Mouse (Mus musculus): ENCODE data around the gene Ccdc144b. TPM values are rescaled to one million over a fixed set of nuclear protein-coding genes. Genes with fewer than 3 reads are reported as not detected.

The Ccdc144b gene
- total RNA-seq, 4 experiments from 2014 or later, result not detected

GRCm38 (mm10) chr3:36031740-36032510 is 21.4 kb downstream of the Ccdc144b start:
- no peak for DNase-seq (ENCODE audit: low spot score in 2 of 2)

DNA sequence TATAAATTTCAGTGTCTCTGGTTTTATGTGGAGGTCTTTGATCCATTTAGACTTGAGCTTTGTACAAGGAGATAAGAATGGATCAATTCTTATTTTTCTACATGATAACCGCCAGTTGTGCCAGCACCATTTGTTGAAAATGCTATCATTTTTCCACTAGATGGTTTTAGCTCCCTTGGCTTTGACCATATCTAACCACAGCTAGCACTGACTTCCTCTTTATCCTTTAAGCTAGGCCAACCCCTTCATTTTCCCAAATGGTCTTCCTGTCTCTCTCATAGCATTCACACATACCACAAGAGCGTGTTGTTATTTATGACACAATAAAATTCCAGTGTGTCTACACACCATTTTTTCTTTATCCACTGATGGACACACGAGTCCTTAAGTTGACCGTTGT is 23.4 kb downstream of the Ccdc144b start:
- DNase-seq (ENCODE audit: low spot score in 2 of 2), result no peak

- DNase-seq (ENCODE audit: low spot score in 2 of 2), result no peak
Observed at GRCm38 (mm10) chr3:36025732-36026131, 27.6 kb downstream of the Ccdc144b start.

DNA sequence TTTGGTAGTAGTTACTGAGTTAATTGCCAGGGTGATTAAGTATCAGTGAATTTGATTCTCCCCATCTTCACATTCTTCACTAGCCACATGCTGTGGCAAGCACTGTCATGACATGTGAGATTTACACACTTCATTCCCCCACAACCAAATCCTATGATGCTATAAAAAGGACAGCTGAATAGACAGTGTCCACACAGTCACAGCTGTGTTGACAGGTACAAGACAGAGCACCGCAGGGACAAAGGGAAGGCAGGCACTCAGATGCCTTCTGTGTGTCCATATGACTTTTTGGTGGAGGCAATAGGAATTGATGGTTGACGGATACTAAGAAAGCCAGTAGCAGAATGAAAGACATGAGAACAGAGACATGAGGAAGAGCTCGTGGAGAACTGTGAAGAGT is 42.1 kb downstream of the Ccdc144b start:
- DNase-seq (ENCODE audit: low spot score in 2 of 2), result no peak

DNA sequence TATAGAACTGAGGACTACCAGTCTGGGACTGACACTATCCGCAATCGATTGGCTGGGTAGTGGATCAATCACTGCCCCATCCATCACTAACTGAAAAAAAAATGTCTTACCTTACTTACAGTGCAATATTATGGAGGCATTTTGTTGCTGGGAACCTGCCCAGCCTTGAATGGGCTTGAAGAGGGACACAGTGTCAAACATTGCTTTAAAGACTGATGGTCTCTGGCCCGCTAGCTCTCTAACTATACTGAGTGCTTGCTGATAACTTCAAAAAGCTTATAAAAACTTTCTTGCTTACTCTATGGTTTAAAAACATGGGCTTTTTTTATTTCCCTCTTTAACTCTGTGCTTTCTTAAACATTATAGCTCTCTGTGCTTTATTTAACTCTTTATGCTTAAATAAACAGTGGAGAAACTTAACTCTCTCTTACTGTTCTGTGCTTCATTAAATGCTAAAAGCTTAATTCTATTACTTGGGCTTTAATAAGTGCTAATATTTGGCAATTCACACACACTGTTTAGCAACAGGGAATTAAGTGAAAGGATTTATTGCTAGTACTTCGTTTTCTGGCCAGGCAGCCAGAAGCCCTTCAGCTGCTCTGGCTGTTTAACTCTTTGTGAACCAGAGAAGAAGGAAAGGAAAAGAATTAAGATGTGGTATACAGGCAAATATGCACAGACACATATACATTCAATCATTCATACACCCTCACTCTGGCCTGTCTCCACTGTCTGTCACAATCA is 44.8 kb downstream of the Ccdc144b start:
- no peak for DNase-seq (ENCODE audit: low spot score in 2 of 2)

- DNase-seq (ENCODE audit: low spot score in 2 of 2), result no peak
Observed at GRCm38 (mm10) chr3:36004028-36004895, 49.1 kb downstream of the Ccdc144b start.

DNA sequence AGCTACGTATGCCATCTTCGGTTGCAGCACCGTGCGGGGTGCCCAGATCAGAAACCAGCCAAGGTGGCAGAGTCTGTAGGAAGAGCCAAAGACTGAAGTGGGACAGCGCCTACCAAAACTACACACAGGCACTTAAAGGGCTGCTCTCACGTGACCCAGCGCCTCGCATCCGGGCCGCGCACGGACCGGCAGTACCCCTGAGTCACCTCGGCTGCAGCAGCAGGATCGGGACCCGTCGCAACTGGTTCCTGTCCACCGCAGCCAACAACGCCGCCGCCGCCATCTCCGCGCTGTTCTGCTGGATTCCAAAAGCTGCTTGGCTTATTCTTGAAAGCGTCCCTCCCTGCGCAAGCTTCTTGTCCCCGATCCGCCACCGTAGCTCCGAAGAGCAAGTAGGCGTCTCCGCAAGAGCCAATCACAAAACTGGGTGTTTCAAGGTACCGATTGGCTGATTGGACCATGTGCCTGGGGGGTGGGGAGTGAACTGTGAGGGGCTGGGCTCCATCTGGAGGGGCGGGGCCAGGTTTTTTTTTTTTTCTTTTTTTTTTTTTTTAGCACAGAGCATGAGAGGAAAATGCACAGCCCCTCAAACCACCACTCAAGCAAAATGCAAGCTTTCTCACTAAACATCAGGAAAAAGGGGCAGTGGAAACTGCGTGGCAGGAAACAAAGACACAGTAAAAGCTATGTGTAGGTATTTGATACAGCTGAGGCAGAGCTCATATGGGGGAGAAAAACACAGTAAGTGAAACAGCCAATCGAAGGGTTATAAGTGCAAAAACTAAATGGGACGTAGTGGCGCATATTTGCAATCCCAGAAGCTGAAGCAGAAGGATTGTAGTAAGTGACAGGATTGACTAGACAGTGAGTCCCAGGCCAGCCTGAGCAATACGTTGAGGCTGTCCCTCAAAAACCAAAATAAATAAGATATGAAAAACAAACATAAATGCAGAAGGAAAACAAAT is 52.8 kb downstream of the Ccdc144b start, which contains the start of gene Mccc1:
TSS of gene Mccc1 (minus strand) at position 404 of the 965 bp plus-strand sequence.
- DNase-seq (ENCODE audit: low spot score in 2 of 2), result peak; percentile 96 to 97

GRCm38 (mm10) chr3:35994552-35995531 is 58.5 kb downstream of the Ccdc144b start:
- DNase-seq (ENCODE audit: low spot score in 2 of 2), result no peak

- DNase-seq (ENCODE audit: low spot score in 2 of 2), result no peak
Observed at GRCm38 (mm10) chr3:35990715-35991114, 62.6 kb downstream of the Ccdc144b start.

DNA sequence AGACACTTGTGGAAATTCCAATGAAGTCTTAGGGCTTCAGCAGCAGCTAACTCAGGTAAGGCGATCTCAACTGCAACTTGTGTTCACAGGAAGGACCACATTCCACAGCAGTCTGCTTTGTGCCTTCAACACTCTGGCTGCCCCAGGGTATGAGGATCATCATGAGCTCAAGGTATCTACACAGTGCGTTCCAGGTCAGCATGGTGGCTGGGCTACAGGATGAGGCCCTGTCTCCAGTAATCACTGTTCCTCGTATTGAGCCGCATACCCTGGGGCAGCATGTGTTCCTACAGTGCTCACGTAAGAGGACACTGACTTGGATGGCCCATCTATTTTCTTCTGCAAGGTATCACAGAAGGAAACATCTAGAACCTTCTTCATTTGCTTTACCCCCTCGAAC is 65.3 kb downstream of the Ccdc144b start:
- no peak for DNase-seq (ENCODE audit: low spot score in 2 of 2)

DNA sequence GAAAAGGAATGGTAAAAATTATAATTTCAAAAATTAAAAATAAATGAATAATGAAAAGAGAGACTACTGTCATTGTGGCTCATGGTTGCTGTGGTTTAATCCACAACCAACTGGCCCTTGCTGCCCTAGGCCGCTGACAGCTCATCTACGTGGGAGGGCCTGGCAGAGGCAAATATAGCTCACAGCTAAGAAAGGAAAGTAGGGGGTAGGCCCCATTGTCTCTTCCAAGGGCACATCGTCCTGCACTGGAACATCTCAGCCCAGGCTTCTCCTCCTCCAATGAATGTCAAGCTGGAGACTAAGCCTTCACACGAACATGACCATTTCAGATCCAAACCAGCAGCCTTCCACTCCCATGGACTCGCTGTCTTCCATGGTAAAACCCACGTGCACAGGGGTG is 67.1 kb downstream of the Ccdc144b start:
- DNase-seq (ENCODE audit: low spot score in 2 of 2), result no peak

DNA sequence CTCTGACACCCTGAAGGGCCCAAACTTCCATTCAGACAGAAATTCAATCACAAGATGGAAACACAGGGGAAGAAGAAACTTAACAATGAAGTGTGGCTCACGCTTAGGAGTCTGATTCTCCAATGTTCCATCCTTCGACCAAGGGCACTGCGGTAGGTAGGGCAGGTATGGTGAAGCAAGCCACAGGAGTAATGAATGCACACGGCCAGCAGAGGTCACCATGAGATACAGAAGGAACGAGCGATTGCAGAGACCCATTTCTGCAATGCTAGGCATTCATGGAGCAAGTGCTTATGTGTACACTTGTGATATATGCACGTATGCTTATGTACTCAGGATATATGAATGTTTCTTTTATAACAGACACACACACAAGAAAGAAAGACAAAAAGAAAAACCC is 79.8 kb downstream of the Ccdc144b start:
- no peak for DNase-seq (ENCODE audit: low spot score in 2 of 2)

GRCm38 (mm10) chr3:35972985-35973384 is 80.4 kb downstream of the Ccdc144b start:
- no peak for DNase-seq (ENCODE audit: low spot score in 2 of 2)

GRCm38 (mm10) chr3:35971149-35971548 is 82.2 kb downstream of the Ccdc144b start:
- DNase-seq (ENCODE audit: low spot score in 2 of 2), result no peak

GRCm38 (mm10) chr3:35970441-35970840 is 82.9 kb downstream of the Ccdc144b start:
- no peak for DNase-seq (ENCODE audit: low spot score in 2 of 2)

GRCm38 (mm10) chr3:35967366-35967921 is 85.9 kb downstream of the Ccdc144b start:
- no peak for DNase-seq (ENCODE audit: low spot score in 2 of 2)

- DNase-seq (ENCODE audit: low spot score in 2 of 2), result no peak
Observed at GRCm38 (mm10) chr3:35966493-35966892, 86.9 kb downstream of the Ccdc144b start.

DNA sequence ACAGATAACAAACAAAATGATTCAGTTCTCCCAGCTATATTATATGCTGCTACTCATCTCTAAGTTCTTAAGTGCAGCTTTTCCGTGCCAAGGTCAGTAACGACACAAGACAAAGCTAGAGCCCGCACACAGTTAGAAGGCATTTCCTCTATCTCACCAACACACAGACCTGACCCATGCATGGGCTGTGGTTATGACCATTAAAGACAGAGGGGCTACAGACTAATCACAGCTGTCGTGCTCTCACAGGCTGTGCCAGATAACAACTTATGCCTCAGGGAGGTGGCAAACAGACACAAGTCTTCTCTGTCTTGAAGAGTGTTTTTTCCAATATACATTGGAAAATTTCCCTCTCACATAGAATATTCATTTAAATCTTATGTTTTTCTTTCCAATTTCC is 88.4 kb downstream of the Ccdc144b start:
- DNase-seq (ENCODE audit: low spot score in 2 of 2), result no peak

DNA sequence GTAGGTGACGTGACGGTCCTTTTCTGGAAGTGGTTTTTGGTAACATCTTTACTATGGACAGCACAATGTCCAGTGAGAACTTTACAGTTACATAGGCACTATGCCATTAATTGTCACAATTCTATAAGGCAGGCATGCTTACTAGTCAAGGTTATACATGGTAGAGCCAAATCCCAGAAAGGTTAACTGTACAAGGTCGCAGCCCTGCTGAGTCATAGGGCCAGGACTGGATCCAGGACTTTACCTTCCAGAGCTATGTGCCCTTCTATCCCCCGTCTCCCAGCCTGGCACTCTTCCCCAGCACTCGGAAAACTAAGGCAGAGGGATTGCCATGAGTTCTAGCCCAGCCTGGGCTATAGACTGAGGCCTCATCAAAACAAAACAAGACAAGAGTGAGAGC is 89.4 kb downstream of the Ccdc144b start:
- DNase-seq (ENCODE audit: low spot score in 2 of 2), result no peak
